Mouse (Mus musculus) embryo, embryonic 11.5 days (tissue): ENCODE measurements around the gene Tmem110.

ENCODE experiments used
- DNase-seq: peaks from one replicate; pipeline ENCODE4 v3.0.0-alpha.2; 2012; ENCODE audit warnings: low read depth, low spot score

The Tmem110 gene

DNA sequence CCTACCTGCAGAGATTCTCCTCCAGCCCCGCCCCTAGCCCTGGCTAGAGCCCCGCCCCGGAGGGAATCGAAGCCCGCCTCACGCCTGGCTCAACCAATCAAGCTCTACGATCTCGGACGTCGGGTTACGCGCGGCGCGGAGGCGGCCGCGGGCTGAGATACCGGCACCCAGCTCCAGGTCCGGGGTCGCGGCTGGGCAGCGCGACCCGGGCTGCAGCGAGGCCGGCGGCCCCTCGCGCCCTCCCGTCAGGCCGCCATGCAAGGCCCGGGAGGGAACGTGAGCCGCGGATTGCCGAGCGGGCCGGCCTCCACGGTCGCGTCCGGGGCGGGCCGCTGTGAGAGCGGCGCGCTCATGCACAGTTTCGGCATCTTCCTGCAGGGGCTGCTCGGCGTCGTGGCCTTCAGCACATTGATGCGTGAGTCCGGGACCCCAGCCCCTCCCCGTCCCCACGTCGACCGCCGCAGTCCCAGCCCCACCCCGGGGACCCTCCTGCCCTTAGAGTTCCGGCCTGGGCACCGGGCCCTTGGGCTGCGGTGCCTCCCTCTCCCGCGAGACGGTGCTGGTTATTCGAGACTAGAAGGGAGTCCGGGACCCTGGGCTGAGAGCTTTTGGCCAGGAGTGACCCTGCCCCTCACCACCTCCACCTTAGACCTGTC lies at the start of gene Tmem110:
Tmem110 (plus strand) TSS at position 115 of the 656 bp plus-strand sequence.
- peak; percentile 66 for DNase-seq

DNA sequence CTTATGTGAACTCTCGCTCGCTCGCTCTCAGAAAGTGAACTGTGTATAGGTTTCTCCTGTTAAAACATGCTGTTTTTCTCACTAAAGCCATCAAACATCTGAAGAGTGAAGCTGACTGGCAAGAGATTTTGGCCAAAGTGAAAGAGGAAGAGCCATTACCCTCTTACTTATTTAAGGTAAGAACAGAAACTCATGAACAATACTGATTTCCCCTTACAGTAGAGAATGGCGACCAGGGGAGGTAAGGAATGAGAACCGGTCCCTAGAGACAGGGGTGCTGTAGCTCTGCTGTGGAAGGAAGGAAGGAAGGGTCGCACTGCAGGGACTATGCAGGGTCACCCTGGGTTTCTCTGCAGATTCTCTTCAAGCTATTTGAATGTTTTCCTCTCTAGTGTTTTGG lies 40.8 kb upstream of the Tmem110 start:
- DNase-seq = no peak

DNA sequence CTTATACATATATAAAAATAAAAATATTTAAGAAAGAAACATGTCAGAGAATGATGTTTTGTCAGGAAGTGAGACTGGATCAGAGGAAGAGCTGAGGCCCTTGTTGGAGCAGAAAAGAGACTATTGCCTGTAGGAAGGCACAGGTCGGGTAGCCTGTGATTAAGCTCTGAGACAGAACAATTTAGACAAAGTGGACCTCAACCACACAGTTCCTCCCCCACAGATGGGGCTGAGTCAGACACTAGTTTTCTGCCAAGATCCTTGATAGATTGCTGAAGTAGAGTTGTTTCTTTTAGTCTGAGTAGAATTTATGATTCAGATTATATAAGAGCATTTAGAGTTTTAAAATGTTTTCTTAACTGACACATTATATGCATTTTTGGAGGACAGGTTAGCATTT lies 35.9 kb upstream of the Tmem110 start:
- DNase-seq = no peak

DNA sequence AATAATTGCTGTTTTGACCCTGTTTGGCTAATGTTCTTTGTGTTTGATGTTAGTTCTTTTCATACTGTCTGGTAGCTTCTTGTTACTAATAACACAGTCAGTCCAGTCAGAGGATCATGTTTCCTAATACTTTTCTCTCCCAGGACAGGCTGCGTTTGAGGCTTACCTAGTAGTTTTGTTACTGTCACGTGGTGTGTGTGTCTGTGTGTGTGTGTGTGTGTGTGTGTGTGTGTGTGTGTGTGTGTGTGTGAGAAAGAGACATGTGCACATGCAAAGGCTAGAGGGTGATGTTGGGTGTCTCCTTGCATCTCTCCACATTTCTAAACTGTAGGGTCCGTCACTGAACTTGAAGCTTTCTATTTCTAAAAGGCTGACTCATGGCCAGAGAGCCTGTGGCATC lies 32.5 kb upstream of the Tmem110 start:
- no peak for DNase-seq

DNA sequence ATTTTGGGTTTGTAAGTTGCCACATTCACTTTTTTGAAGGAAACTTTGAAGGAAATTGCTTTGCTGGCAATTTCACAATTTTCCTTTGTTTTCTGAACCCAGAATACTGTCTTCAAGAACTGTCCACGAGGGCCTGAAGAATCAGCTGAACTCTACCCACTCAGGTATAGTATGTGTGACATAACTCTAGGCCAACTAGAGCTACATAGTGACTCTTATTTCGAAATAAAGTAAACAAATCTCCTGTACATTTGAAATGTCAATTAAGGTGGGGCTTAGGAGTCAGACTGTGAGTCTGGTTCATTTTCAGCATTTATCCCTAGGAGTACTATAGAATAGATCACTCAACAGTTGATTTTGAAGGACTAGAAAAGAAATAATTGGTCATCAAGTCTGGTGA lies 23.6 kb upstream of the Tmem110 start:
- DNase-seq = no peak

DNA sequence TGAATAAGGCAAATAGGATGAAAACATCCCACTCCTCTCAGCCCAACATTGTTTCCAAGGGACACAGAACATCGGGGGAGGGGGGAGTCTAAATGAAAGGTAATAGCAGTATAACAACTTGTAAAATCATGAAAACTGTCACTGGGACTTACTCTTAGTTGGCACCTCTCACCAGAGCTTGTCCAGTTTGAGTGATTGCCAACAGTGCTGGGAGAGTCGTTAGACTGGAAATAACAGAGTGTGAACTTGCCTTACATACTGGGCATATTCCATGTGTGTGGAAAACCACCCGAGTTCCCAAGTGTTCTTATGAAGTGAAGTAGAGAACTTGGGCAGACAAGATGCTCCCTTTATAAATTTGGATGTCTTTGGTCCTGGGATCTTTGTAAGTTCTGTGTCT lies 4.3 kb upstream of the Tmem110 start:
- no peak for DNase-seq

DNA sequence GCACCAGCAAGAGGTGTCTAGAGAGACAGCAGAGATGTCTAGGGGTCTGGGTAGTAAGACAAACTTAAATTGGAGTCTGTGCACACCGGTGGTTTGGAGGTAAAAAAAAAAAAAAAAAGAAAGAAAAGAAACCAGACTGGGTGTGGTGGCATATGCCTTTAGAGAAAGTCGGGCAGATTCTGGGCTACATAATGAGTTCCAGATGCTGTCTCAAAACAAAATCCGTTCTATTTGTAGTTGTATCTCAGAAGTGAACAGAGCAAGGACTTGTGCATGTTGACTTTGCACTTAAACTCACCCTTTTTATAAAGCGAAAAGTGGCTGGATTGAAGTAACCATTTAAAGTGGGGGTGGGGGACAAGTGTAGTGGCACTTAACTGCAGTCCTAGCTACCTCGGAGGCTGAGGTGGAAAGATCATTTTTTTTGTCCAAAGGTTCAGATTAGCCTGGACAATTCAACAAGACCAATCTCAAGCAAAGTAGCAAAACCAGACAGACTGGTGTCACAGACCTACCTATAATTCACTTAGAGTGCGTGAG lies 864 bp upstream of the Tmem110 start:
- DNase-seq = no peak

DNA sequence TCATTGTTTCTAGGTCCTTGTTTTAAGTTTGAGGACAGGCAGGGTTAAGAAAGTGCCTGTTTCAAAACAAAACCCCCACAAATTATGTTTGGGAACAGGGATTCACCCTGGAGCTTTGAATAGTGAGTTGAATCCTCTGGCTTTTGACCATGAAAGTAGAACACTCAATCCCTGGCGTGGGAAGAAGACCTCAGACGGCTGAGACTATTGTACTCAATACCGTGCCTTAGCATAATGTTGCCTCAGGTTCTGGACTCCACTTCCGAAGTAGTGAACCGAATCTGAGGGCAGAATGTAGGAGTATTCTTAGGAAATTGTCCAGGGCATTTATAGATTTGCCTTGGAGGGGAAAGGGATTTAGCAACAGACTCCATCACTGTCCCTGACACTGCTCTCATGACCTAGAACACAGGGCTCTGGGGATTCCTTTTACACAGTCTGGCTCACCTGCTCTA lies 342 bp upstream of the Tmem110 start:
- DNase-seq = no peak

DNA sequence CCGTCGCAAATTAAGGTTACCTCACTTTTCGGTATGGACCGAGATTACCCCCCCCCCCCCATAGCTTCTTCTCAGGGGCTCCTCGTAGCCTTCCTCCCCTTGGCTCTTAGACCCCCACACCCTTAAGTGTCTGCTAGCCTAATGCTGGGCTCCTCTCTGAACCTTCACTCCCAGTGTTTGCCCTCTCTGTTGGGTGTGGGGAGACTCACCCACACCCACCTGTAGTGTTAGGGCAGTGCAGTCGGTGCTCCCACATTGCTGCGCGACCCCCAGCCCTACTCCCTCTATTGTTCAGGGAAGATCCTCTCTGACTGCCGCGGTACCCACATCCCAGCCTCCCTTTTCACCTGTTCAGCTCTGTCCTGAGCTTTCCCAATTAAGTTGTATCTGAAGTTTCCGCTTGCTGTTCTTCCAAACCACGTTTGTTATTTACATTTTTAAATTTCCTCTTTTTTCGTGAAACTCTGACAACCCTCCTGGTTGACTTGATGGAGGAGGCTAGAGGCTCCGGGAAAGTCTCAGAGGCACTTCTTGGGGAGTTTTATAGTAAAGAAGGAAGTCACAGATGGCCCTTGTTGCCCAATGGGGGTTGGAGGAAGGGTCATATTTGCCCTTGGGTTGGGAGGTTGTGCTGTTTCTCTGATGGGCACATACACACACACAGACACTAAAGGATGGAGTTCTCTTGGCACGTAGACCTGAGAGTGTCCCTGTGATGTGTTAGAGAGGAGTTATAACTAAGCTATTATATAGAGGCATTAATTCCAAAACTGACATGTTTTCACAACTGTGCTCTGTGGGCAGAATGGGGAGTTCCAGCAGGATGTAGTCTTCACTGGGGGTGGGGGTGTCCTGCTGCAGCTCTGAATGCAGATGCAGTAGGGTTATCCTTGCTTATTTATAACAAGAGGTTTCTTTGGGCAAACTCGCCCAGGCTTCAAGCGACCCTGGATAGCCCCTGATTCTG lies 1.1 kb downstream of the Tmem110 start:
- no peak for DNase-seq

DNA sequence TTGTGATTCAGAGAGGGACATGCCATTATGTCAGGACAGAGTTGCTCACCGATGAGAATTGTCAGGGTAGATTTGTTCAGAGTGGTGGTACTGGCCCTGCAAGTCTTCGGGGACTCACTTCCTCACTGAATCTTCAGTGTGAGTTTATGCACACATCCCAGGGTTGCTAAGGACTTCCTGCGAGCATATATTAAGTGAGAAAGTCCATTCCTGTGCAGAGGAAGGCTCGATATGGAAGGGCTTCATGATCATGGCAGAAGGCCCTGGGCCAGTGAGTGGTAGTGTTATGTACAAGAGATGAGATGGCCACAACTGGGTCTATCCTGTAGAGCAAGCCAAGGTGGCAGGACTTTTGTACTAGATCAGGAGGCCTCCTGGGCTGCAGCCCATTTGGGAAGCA lies 2.1 kb downstream of the Tmem110 start:
- DNase-seq = no peak

DNA sequence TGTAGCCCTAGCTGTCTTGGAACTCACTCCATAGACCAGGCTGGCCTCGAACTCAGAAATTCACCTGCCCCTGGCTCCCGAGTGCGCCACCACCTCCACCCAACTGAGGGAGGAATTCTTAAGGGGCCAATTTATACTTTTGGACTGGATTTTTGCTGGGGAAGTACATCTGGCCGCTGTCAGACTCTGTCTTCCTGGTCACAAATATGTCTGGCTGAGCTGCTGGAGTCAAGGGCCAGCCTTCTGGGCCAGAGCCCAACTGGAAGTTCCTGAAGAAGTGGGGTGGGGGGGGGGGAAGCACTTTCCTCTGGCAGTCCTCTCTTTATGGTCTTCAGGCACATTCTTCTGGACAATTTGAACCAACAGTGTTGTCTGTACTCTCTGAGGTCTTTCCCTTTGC lies 2.7 kb downstream of the Tmem110 start:
- DNase-seq = no peak

DNA sequence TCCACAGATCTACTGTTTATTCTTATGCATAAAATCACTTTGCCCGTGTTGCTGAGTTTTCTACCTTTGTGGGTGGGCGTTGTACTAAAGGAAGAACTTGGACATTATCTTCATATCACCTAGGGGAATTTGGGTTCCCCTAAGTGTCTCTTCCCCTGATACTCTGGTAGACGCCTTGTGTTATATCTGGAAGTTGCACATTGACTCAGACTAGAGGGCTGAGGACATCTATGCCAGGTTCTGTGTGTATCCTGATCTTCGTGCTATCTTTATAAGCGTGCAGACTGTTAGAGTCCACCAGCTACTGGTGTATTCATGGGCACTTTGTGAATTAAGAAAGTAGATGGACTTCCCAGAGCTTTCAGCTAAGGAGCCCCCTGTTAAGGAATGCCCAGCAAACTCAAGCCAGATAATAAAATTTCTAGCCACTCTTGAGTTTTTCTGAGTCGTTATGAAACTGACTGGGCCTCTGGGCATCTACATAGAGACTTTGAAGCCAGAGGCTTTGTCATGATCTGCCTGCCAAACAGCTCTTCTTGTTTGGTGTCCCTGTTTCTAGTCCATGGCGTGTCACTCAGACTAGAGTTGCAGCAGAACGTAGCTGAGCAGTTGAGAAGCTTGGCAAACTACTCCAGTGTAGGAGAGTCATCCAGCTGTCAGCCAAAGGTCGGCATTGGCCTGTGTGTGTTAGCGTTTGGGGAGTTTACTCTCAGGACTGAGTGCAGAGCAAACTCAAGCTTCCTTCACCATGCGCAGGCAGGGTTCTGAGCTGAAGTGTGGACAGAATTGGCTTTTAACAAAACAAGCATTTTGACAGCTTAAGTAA lies 3.5 kb downstream of the Tmem110 start:
- no peak for DNase-seq

DNA sequence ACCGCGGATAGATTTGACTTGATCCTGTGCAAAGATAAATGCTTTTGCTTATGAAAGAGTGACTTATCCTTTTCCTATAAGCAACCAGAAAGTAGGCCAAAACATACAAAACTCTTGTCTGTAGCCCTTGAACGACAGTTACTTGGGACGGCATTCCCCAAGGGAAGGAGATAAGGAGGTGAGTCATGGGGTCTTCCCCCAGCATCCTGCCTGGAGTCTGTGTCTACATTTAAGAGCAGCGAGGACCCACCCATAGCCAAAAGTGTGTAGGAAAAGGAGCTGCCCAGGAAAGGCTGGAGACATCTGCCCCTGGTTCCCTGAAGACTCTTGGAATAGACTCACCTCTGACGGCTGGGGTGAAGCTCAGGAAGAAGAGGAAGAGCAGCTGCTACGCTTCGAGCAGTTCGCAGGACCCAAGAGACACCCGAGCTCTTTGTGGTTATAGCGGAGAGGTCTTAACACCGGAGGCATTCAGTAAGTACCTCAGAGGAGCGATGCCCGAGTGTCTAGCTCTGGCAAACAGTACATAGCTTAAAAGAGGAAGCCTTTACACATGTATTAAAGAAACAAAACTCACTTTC lies 12.1 kb downstream of the Tmem110 start:
- DNase-seq = no peak

DNA sequence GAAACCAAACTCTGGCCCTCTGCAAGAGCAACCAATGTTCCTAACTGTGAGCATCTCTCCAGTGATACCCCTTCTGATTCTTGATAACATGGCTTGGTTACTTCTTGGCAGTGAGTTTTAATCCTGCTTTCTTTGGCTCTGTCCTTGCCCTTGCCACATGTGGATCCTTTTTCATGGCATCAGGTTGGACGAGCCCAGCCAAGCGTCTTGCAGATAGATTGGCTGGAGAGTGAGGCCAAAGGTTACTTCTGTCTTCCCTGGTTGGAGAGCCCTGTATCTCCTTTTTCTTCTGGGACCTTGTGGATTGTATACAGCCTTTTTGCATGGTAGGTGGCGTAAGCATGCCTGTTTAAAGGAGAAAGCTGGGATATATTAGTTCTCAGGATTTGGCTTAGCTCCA lies 18.3 kb downstream of the Tmem110 start:
- DNase-seq = no peak

DNA sequence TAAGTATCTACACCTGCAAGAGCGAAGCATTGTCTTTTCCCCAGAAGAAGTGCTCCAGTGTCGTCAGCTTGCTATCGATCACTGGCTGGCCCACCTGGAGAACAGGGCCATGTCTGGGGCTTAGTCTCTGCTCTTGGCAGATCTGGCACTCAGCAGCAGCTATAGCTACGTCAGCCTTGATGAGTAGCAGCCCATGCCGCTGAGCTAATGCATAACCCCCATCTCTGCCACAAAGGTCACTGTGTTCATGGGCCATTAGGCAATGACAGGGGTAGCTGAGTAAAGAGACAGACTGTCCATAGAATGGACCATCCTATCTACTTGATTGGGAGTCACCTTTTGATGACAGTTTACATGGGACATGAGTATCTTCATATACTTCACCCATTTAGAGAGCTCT lies 25.1 kb downstream of the Tmem110 start:
- no peak for DNase-seq

DNA sequence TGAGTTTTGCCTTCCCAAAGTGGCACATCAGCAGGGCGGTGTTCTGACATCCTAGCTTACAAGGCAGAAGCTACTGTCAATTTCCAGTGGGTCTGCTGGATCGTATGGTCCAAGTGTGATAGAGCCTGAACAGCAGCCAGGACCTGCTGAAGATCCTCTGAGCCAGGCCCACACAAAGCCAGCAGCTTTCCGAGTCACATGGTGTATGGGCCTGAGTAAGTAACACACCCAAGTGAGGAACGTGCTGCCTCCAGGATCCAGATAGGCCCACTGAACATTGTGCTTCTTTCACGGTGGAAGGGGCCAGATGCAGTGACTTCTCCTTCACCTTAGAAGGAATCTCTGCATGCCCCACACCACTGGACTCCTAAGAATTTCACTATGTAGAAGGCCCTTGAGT lies 26.9 kb downstream of the Tmem110 start:
- no peak for DNase-seq

DNA sequence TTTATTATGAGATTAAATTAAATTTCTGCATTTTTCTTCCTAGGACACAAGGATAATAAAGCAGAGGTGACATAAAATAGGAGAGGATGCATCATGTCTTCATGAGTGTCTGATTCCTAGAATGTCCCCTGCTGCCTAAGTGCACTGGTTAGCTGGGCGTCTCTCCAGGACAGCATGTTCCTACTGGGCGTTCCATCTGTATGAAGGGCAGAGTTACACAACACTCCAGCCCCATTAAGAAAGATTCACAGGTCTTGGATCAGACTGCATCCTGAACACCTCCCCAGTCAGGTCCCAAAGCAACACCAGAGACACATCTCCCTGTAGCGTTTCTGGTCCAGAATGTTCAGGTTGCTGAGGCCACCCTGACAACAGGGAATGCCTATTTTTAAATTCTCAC lies 29.9 kb downstream of the Tmem110 start:
- DNase-seq = no peak

DNA sequence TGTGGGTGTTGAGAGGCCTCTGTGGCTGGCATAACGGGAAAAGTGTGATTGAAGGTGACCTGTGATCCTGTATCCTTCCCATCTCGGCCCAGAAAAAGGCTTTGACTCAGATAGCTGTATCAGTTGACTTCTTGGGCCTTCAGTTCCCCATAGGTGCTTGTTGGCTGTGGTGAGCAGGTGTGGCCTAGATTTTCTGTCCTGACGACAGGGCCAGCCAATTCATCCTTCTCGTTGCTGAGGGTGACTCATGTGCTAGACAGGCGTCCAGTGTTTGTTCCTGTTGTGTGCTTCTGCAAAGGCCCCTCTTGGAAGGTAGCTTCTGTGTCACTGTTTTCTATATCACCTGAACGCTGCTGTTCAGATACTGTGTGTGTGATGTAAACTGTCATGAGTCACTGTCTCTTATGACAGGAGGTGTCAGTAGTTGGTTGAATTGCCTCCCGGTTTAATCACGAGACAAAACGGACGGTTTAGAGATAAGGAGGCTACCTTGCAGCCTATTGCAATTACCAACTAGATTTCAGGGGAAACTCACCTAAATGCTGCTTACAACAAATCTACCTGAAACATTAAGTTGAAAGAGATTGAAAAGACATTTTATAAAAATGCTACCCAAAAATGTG lies 31.6 kb downstream of the Tmem110 start:
- DNase-seq = no peak

DNA sequence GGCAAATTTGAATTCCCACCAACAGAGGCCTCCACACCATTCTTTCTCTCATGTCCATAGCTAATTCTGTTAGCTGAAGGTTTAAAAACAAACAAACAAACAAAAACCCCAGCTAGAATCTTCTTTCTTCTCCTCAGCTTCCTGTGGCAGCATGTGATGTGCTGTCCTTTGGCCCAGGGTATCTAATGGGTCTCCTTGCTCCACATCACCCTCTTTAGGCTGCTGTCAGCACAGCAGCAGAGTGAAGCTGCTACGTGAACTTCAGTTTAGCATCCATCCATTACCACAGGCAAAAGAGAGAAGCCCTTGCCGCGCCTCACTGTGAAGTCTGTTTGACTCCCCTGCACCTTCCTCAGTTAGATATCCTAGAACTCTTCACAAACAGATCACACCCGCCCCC lies 32.6 kb downstream of the Tmem110 start:
- no peak for DNase-seq

DNA sequence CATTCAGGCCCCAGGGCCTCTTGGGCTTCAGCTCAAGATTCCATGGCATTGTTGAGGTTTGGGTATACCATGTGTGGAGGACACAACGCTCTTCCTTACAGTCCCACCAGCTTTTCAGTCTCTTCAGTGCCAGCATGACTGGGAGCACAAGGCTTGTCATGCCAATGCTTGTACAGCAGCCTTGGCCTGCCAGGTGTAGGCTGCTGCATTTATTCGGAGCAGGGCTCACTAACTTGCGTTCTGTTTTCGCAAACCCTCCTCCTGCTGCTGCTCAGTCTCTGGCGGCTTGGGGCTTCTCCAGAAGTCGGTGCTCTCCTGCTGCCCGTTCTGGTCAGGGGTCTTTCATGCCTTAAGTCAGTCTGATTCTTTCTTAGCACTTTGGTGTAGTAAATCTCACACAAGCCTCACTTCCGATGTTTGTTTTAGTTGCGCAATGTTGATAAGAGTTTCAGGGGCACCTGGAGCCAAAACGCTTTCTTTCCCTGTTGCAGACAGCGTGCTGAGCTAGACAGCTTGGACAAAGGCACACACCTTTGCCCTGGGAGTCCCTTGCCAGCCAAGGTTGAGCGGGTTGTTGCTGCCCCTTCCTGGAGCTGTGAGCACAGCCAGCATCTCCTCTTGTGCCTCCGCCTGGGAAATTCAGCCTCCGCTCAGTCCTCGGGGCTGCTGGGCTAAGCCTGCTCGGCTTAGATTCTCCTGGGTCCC lies 36.2 kb downstream of the Tmem110 start:
- DNase-seq = no peak
